Mouse (Mus musculus) heart, postnatal 10 days (tissue): ENCODE data around the gene Mov10l1. TPM values are rescaled to one million over a fixed set of nuclear protein-coding genes. Genes with fewer than 3 reads are reported as not detected.

Experiments
- total RNA-seq, 2 experiments: library from RNA; stranded (reverse); gene quantifications; 2 replicates each; pipeline ENCODE4 v1.2.3; 2021

Gene Mov10l1
- total RNA-seq, 2 experiments from 2014 or later = 80.4 to 85.6 TPM

Other genes starting within 250 kb of the Mov10l1 start
- gene Brd1, start 248.7 kb upstream of the Mov10l1 start, total RNA-seq = 10 to 100 TPM; 38.6 to 39.6 TPM
- gene Zbed4, start 231.2 kb upstream of the Mov10l1 start, total RNA-seq = 10 to 100 TPM; 10.9 to 12.6 TPM
- 1 to 10 TPM; 8.6 to 8.8 TPM for gene Alg12, start 163.6 kb upstream of the Mov10l1 start, total RNA-seq
- gene Creld2, start 163.3 kb upstream of the Mov10l1 start, total RNA-seq = 10 to 100 TPM; 16.8 to 20.3 TPM
- gene Pim3, start 120.7 kb upstream of the Mov10l1 start, total RNA-seq = 10 to 100 TPM; 49.8 to 85.5 TPM
- gene Ttll8, start 28.5 kb upstream of the Mov10l1 start, total RNA-seq = not detected
- not detected for gene Mlc1, start 3.9 kb upstream of the Mov10l1 start, total RNA-seq
- 1 to 10 TPM; 1.1 to 1.2 TPM for gene Panx2, start 76.8 kb downstream of the Mov10l1 start, total RNA-seq
- 10 to 100 TPM; 42.8 to 47.3 TPM for gene Trabd, start 92.2 kb downstream of the Mov10l1 start, total RNA-seq
- gene Selenoo, start 106.2 kb downstream of the Mov10l1 start, total RNA-seq = 10 to 100 TPM; 10.5 to 13.0 TPM
- 10 to 100 TPM; 13.7 to 13.9 TPM for gene Tubgcp6, start 140.2 kb downstream of the Mov10l1 start, total RNA-seq
- gene Hdac10, start 145.8 kb downstream of the Mov10l1 start, total RNA-seq = 1 to 10 TPM; 8.3 to 9.1 TPM
- 10 to 100 TPM; 23.8 to 24.8 TPM for gene Mapk12, start 157.8 kb downstream of the Mov10l1 start, total RNA-seq
- 1 to 10 TPM; 4.1 to 4.8 TPM for gene Mapk11, start 166.7 kb downstream of the Mov10l1 start, total RNA-seq
- gene Plxnb2, start 197.9 kb downstream of the Mov10l1 start, total RNA-seq = 100 to 1,000 TPM; 115 to 145 TPM
- gene Dennd6b, start 213.6 kb downstream of the Mov10l1 start, total RNA-seq = 1 to 10 TPM; 8.6 TPM
- 10 to 100 TPM; 59.5 to 60.6 TPM for gene Ppp6r2, start 228.6 kb downstream of the Mov10l1 start, total RNA-seq